Mouse (Mus musculus) embryonic fibroblast, embryonic 13.5 days (primary cell): ENCODE results near the gene Ap1g1.

Experiments
- CTCF ChIP-seq: IDR thresholded peaks from 2 replicates; pipeline ENCODE4 v1.5.1; 2011; ENCODE audit warnings: mild to moderate bottlenecking, control low read depth, low read length, moderate library complexity, borderline replicate concordance; ENCODE audit not compliant: insufficient read depth
- POLR2A ChIP-seq: IDR thresholded peaks from 2 replicates; pipeline ENCODE4 v1.6.1; 2011; ENCODE audit warnings: low read depth, mild to moderate bottlenecking, control low read depth, low read length, moderate library complexity

- TF ChIP-seq POLR2A (no peak), CTCF (no peak)
These were observed 117.0 kb downstream of the Ap1g1 start for GRCm38 (mm10) chr8:109895355-109895754.
